Mouse (Mus musculus) left cerebral cortex, adult 2 months (tissue): ENCODE results near the gene Hoxb4. TPM values are rescaled to one million over a fixed set of nuclear protein-coding genes. Genes with fewer than 3 reads are reported as not detected.

ENCODE experiments used
- DNase-seq, 2 experiments: peaks; one replicate each; pipeline ENCODE4 v3.0.0; 2021 to 2022; ENCODE audit warnings: low spot score in 2 of 2, mixed read lengths in 1 of 2; ENCODE audit errors: extremely low spot score in 1 of 2
- H3K27ac ChIP-seq: fragments of 200-600 bp; 2 replicates; pipeline ENCODE4 v1.8.1; 2022
- H3K4me3 ChIP-seq: fragments of 200-600 bp; 2 replicates; pipeline ENCODE4 v1.8.1; 2022
- CTCF ChIP-seq: fragments of 200-600 bp; IDR thresholded peaks from 2 replicates; pipeline ENCODE4 v1.8.1; 2022; ENCODE audit warnings: antibody characterized with exemption, mild to moderate bottlenecking, moderate library complexity
- intact Hi-C: fragments of 180-260 bp; cut with DNase I; formaldehyde crosslinking; loops from one replicate; pipeline ENCODE4 v1.15.1; 2025
- microRNA-seq, 2 experiments: library from miRNA; unstranded; fragments of <30 nt; microRNA quantifications; one replicate each; pipeline ENCODE4 v1.2.0; 2021
- total RNA-seq, 2 experiments: library from RNA; stranded (reverse); gene quantifications; 2 replicates each; pipeline ENCODE4 v1.2.3; 2021

The Hoxb4 gene
- total RNA-seq, 2 experiments from 2014 or later = not detected

GRCm38 (mm10) chr11:96367141-96367540 is 49.1 kb downstream of the Hoxb4 start:
- Histone ChIP-seq H3K4me3 (no peak overlapping the region), H3K27ac (no peak overlapping the region)
- DNase-seq = no peak
- intact Hi-C loops = no loop called here
- TF ChIP-seq CTCF = no peak

GRCm38 (mm10) chr11:96368686-96369085 is 50.6 kb downstream of the Hoxb4 start:
- intact Hi-C loops = no loop called here
- no peak for TF ChIP-seq CTCF
- no peak overlapping the region for H3K4me3 ChIP-seq

GRCm38 (mm10) chr11:96369140-96369539 is 51.1 kb downstream of the Hoxb4 start:
- H3K4me3 ChIP-seq = no peak overlapping the region
- intact Hi-C loops = no loop called here
- H3K27ac ChIP-seq = no peak overlapping the region
- no peak for DNase-seq
- no peak for TF ChIP-seq CTCF

More at GRCm38 (mm10) chr11:96368686-96369085, 50.6 kb downstream of the Hoxb4 start:
- no peak for DNase-seq
- H3K27ac ChIP-seq = no peak overlapping the region

Small RNA genes within 50 kb of the gene (microRNA-seq; reads per million reads assigned to microRNA genes)
- gene Mir10a = 7.3 to 14.8 reads per million in 2 experiments

Other genes starting within 250 kb of the Hoxb4 start
- gene Atp5g1, start 242.6 kb upstream of the Hoxb4 start, total RNA-seq = 100 to 1,000 TPM; 328 to 333 TPM
- gene Calcoco2, start 206.3 kb upstream of the Hoxb4 start, total RNA-seq = not detected
- gene Ttll6, start 184.5 kb upstream of the Hoxb4 start, total RNA-seq = not detected
- gene Hoxb13, start 124.0 kb upstream of the Hoxb4 start, total RNA-seq = not detected
- not detected for gene Hoxb9, start 46.8 kb upstream of the Hoxb4 start, total RNA-seq
- not detected for gene Hoxb8, start 36.4 kb upstream of the Hoxb4 start, total RNA-seq
- gene Hoxb7, start 31.6 kb upstream of the Hoxb4 start, total RNA-seq = not detected
- gene Hoxb6, start 25.8 kb upstream of the Hoxb4 start, total RNA-seq = not detected
- not detected for gene Hoxb5, start 14.9 kb upstream of the Hoxb4 start, total RNA-seq
- not detected for gene Hoxb3, start 5.1 kb downstream of the Hoxb4 start, total RNA-seq
- gene Hoxb2, start 32.3 kb downstream of the Hoxb4 start, total RNA-seq = not detected
- gene Hoxb1, start 47.5 kb downstream of the Hoxb4 start, total RNA-seq = not detected
- 1 to 10 TPM; 1.8 to 2.0 TPM for gene Skap1, start 146.3 kb downstream of the Hoxb4 start, total RNA-seq